Mouse (Mus musculus): ENCODE measurements around the gene Olfr1150-ps1.

The Olfr1150-ps1 gene

GRCm38 (mm10) chr2:87843693-87844092 is at the start of gene Olfr1150-ps1:
Gene Olfr1150-ps1, plus strand, starts transcription at chr2:87843993.
- DNase-seq = no peak

GRCm38 (mm10) chr2:87800292-87800691 is 43.5 kb upstream of the Olfr1150-ps1 start, which contains the start of gene Olfr1143:
Gene Olfr1143, plus strand, starts transcription at chr2:87800592.
- no peak for DNase-seq

GRCm38 (mm10) chr2:87809522-87809921 is 34.3 kb upstream of the Olfr1150-ps1 start, which contains the start of gene Olfr1145:
Gene Olfr1145, plus strand, starts transcription at chr2:87809822.
- DNase-seq = no peak

GRCm38 (mm10) chr2:87830233-87830632 is 13.6 kb upstream of the Olfr1150-ps1 start, which contains the start of gene Olfr1148:
Gene Olfr1148, plus strand, starts transcription at chr2:87830533.
- DNase-seq = no peak

- DNase-seq = no peak
Measured at GRCm38 (mm10) chr2:87855562-87855961, 11.8 kb downstream of the Olfr1150-ps1 start, which contains the start of gene Olfr1151. Gene Olfr1151, plus strand, starts transcription at chr2:87855862.

- DNase-seq = no peak
Measured at GRCm38 (mm10) chr2:87866192-87866591, 22.4 kb downstream of the Olfr1150-ps1 start, which contains the start of gene Olfr1152. Gene Olfr1152, plus strand, starts transcription at chr2:87866492.

- DNase-seq = no peak
Measured at GRCm38 (mm10) chr2:87894662-87895061, 50.9 kb downstream of the Olfr1150-ps1 start, which contains the start of gene Olfr1153. Gene Olfr1153, plus strand, starts transcription at chr2:87894962.

Data from spleen, adult 18-20 months (tissue).